Mouse (Mus musculus): Measurements from ENCODE around the gene Rbfox1. TPM values are rescaled to one million over a fixed set of nuclear protein-coding genes. Genes with fewer than 3 reads are reported as not detected.

The Rbfox1 gene
- total and polyA plus RNA-seq, 3 experiments = not detected

DNA sequence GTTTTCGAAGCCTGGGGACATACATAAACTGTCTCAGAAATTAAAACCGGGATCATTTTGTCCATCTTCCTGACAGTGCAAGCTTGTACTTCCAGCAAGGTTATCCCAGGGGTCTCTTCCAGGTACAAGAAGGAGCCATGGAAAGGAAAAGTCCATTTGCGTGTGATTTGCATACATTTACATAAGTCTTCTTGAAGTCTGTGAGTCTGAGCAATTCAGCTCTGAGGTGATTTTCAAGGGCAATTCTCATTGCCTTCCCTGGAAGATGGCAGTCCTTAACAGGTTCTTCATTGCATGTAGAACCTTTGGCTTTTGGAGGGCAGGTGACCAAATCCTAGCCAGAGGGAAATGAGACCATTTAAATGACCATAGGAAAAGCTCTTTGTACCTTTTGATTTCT lies 1417.3 kb downstream of the Rbfox1 start:
- H3K27ac ChIP-seq (ENCODE audit: control insufficient read depth, low read depth, low read length) = no peak overlapping the region
- TF ChIP-seq EP300 (IDR thresholded peaks at IDR 0.05; ENCODE audit: low read depth in 1 of 2, low read length in 2 of 2) = no peak
- no peak for TF ChIP-seq RAD21 (IDR thresholded peaks at IDR 0.05; ENCODE audit: low read depth, low read length)
- no peak for TF ChIP-seq ELF1 (IDR thresholded peaks at IDR 0.05; ENCODE audit: low read depth, low read length)
- no peak for TF ChIP-seq UBTF (IDR thresholded peaks at IDR 0.05; ENCODE audit: borderline replicate concordance, insufficient read depth, low read depth, low read length)
- no peak for TF ChIP-seq GATA1 (IDR thresholded peaks at IDR 0.05; ENCODE audit: low read depth, low read length)
- TF ChIP-seq JUND (IDR thresholded peaks at IDR 0.05; ENCODE audit: low read depth, low read length) = no peak
- no peak for TF ChIP-seq TCF12 (IDR thresholded peaks at IDR 0.05; ENCODE audit: low read depth, low read length)
- no peak for TF ChIP-seq MEF2A (IDR thresholded peaks at IDR 0.05; ENCODE audit: extremely low read depth, insufficient replicate concordance, low read depth, low read length, poor library complexity, severe bottlenecking)
- no peak for TF ChIP-seq ZMIZ1 (IDR thresholded peaks at IDR 0.05; ENCODE audit: low read depth, low read length)
- no peak for TF ChIP-seq ZNF384 (IDR thresholded peaks at IDR 0.05; ENCODE audit: low read depth, low read length)
- TF ChIP-seq USF2 (IDR thresholded peaks at IDR 0.05; ENCODE audit: borderline replicate concordance in 1 of 2, insufficient read depth in 1 of 2, low read depth in 1 of 2, low read length in 2 of 2) = no peak
- TF ChIP-seq SMC3 (IDR thresholded peaks at IDR 0.05; ENCODE audit: low read depth, low read length) = no peak
- TF ChIP-seq RCOR1 (IDR thresholded peaks at IDR 0.05; ENCODE audit: low read depth, low read length) = no peak
- no peak for TF ChIP-seq HCFC1 (IDR thresholded peaks at IDR 0.05; ENCODE audit: low read depth, low read length)
- no peak for TF ChIP-seq TBP (IDR thresholded peaks at IDR 0.05; ENCODE audit: low read depth, low read length)
- no peak for TF ChIP-seq MAX (IDR thresholded peaks at IDR 0.05; ENCODE audit: low read length)
- TF ChIP-seq ETS1 (IDR thresholded peaks at IDR 0.05; ENCODE audit: low read depth, low read length) = no peak
- TF ChIP-seq MAZ (IDR thresholded peaks at IDR 0.05; ENCODE audit: low read depth, low read length) = no peak
- no peak for DNase-seq (ENCODE audit: low read depth, low spot score)
- H3K4me3 ChIP-seq (ENCODE audit: control insufficient read depth in 1 of 2, insufficient read depth in 1 of 2, low read depth in 2 of 2, low read length in 2 of 2) = no peak overlapping the region
- no peaks in the 10 kb centered on the region for H3K79me2 ChIP-seq (ENCODE audit: control insufficient read depth, insufficient read depth, low read length, poor library complexity)
- H3K27me3 ChIP-seq (ENCODE audit: control insufficient read depth in 1 of 2, insufficient read depth in 2 of 2, low read length in 2 of 2) = no peaks in the 10 kb centered on the region
- no peaks in the 10 kb centered on the region for H3K36me3 ChIP-seq (ENCODE audit: control insufficient read depth in 1 of 2, insufficient read depth in 2 of 2, low read length in 2 of 2)
- H3K9ac ChIP-seq (ENCODE audit: control insufficient read depth, low read depth, low read length, poor library complexity, severe bottlenecking) = no peak overlapping the region
- no peaks in the 10 kb centered on the region for H3K9me3 ChIP-seq (replicated peaks; ENCODE audit: insufficient read depth, low read length)
- no peaks in the 10 kb centered on the region for H3K4me1 ChIP-seq (ENCODE audit: control insufficient read depth in 1 of 2, insufficient read depth in 2 of 2, low read length in 2 of 2)

GRCm38 (mm10) chr16:7329196-7329595 lies 1444.0 kb downstream of the Rbfox1 start:
- no peaks in the 10 kb centered on the region for H3K9me3 ChIP-seq (replicated peaks; ENCODE audit: insufficient read depth, low read length)
- H3K4me1 ChIP-seq (ENCODE audit: control insufficient read depth in 1 of 2, insufficient read depth in 2 of 2, low read length in 2 of 2) = no peaks in the 10 kb centered on the region
- DNase-seq (ENCODE audit: low read depth, low spot score) = no peak
- H3K27ac ChIP-seq (ENCODE audit: control insufficient read depth, low read depth, low read length) = no peak overlapping the region
- no peak overlapping the region for H3K9ac ChIP-seq (ENCODE audit: control insufficient read depth, low read depth, low read length, poor library complexity, severe bottlenecking)
- no peaks in the 10 kb centered on the region for H3K27me3 ChIP-seq (ENCODE audit: control insufficient read depth in 1 of 2, insufficient read depth in 2 of 2, low read length in 2 of 2)
- no peak for TF ChIP-seq ZKSCAN1 (IDR thresholded peaks at IDR 0.05; ENCODE audit: low read depth, low read length)
- TF ChIP-seq MYC (IDR thresholded peaks at IDR 0.05; ENCODE audit: low read depth, low read length) = no peak
- TF ChIP-seq JUND (IDR thresholded peaks at IDR 0.05; ENCODE audit: low read depth, low read length) = no peak
- no peaks in the 10 kb centered on the region for H3K36me3 ChIP-seq (ENCODE audit: control insufficient read depth in 1 of 2, insufficient read depth in 2 of 2, low read length in 2 of 2)
- no peaks in the 10 kb centered on the region for H3K79me2 ChIP-seq (ENCODE audit: control insufficient read depth, insufficient read depth, low read length, poor library complexity)
- no peak overlapping the region for H3K4me3 ChIP-seq (ENCODE audit: control insufficient read depth in 1 of 2, insufficient read depth in 1 of 2, low read depth in 2 of 2, low read length in 2 of 2)
